Mouse (Mus musculus) myocyte (in vitro differentiated cells): ENCODE measurements at regions not wholly inside any gene's neighbourhood (a gene's known extent, or its start where the extent isn't known, plus 50 kb on each side); places are given as distances from the start of the nearest gene placed in this dataset.

Experiments
- CEBPB ChIP-seq: IDR thresholded peaks from 2 replicates; pipeline ENCODE4 v1.6.1; 2011; ENCODE audit warnings: mild to moderate bottlenecking, moderate library complexity; ENCODE audit not compliant: poor library complexity, insufficient read depth, severe bottlenecking
- E2F4 ChIP-seq: IDR thresholded peaks from one replicate; pipeline ENCODE4 v1.6.1; 2011; ENCODE audit warnings: mild to moderate bottlenecking, control low read depth, moderate library complexity; ENCODE audit not compliant: insufficient read depth
- MAX ChIP-seq: IDR thresholded peaks from one replicate; pipeline ENCODE4 v1.6.1; 2011; ENCODE audit warnings: low read depth, mild to moderate bottlenecking, control low read depth
- POLR2A ChIP-seq: IDR thresholded peaks from one replicate; pipeline ENCODE4 v1.6.1; 2011; ENCODE audit warnings: low read depth, mild to moderate bottlenecking, control low read depth, moderate library complexity; ENCODE audit not compliant: insufficient read length
- POLR2AphosphoS2 ChIP-seq: IDR thresholded peaks from one replicate; pipeline ENCODE4 v1.6.1; 2011; ENCODE audit warnings: low read depth, control low read depth; ENCODE audit not compliant: insufficient read length

DNA sequence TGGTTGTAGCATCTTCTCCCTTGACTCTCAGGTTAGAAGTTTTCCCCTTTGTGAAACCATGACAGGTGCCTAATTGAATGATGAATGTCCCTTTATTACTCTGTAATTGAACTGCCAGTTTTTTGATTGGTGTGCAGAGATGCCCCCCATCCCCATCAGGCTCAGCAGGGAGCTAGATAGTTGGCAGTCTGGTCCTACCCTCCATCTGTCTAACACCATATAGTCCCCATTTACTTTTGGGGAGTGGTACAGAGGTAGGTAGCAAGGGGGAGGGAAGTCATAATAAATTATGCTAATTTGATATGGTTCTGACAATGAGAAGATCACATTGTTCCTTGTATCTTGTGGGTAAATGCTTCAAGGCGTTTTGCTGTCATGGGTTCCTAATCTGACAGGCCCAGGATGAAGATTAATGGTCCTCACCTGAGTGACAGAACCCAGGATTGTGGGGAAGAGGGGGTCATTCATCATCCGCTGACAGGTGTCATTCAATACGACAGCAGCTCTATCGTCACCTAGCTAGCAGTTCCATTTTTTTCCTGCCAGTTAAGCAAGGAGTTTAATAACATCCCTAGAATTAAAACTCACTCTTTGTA lies 122.3 kb upstream of the Etaa1 start:
- TF ChIP-seq POLR2A (no peak), MAX (no peak), CEBPB (no peak), E2F4 (no peak), POLR2AphosphoS2 (no peak)
